Mouse (Mus musculus) gastrocnemius, postnatal 25 days (tissue): ENCODE data around the gene Pik3r5. TPM values are rescaled to one million over a fixed set of nuclear protein-coding genes. Genes with fewer than 3 reads are reported as not detected.

Source experiments
- DNase-seq: peaks from one replicate; pipeline ENCODE4 v3.0.0; 2022
- total RNA-seq, 2 experiments: library from RNA; stranded (reverse); gene quantifications; 1 replicate in 1 of 2; 2 replicates in 1 of 2; pipeline ENCODE4 v1.2.3; 2021

Pik3r5 gene
- total RNA-seq, 2 experiments from 2014 or later = 0.31 to 0.51 TPM

- DNase-seq = no peak
Measured at GRCm38 (mm10) chr11:68485206-68485942, 53.5 kb downstream of the Pik3r5 start.

- DNase-seq = no peak
Measured at GRCm38 (mm10) chr11:68486093-68486492, 54.2 kb downstream of the Pik3r5 start.

GRCm38 (mm10) chr11:68487720-68488119, 55.8 kb downstream of the Pik3r5 start:
- DNase-seq = no peak

- no peak for DNase-seq
Measured at GRCm38 (mm10) chr11:68488256-68488824, 56.4 kb downstream of the Pik3r5 start.

- DNase-seq = no peak
Measured at GRCm38 (mm10) chr11:68489236-68489635, 57.3 kb downstream of the Pik3r5 start.

GRCm38 (mm10) chr11:68492592-68492991, 60.7 kb downstream of the Pik3r5 start:
- DNase-seq = no peak

GRCm38 (mm10) chr11:68493760-68494159, 61.8 kb downstream of the Pik3r5 start:
- no peak for DNase-seq

GRCm38 (mm10) chr11:68497081-68497480, 65.2 kb downstream of the Pik3r5 start:
- no peak for DNase-seq

- no peak for DNase-seq
Measured at GRCm38 (mm10) chr11:68498517-68498916, 66.6 kb downstream of the Pik3r5 start.

GRCm38 (mm10) chr11:68498999-68499699, 67.2 kb downstream of the Pik3r5 start:
- DNase-seq = no peak

GRCm38 (mm10) chr11:68500949-68501350, 69.0 kb downstream of the Pik3r5 start:
- no peak for DNase-seq

- DNase-seq = no peak
Measured at GRCm38 (mm10) chr11:68502408-68502807, 70.5 kb downstream of the Pik3r5 start.

GRCm38 (mm10) chr11:68502902-68503629, 71.1 kb downstream of the Pik3r5 start, which contains the start of gene Pik3r6:
Pik3r6 (plus strand) TSS chr11:68503019.
- DNase-seq = peak; percentile 36

GRCm38 (mm10) chr11:68504913-68505312, 73.0 kb downstream of the Pik3r5 start:
- DNase-seq = no peak

- DNase-seq = no peak
Measured at GRCm38 (mm10) chr11:68507246-68507645, 75.3 kb downstream of the Pik3r5 start.

- DNase-seq = no peak
Measured at GRCm38 (mm10) chr11:68508619-68509018, 76.7 kb downstream of the Pik3r5 start.

GRCm38 (mm10) chr11:68509194-68509593, 77.3 kb downstream of the Pik3r5 start:
- DNase-seq = no peak

GRCm38 (mm10) chr11:68513969-68514368, 82.0 kb downstream of the Pik3r5 start:
- no peak for DNase-seq

- no peak for DNase-seq
Measured at GRCm38 (mm10) chr11:68519362-68519761, 87.4 kb downstream of the Pik3r5 start.

- no peak for DNase-seq
Measured at GRCm38 (mm10) chr11:68519815-68520214, 87.9 kb downstream of the Pik3r5 start.

GRCm38 (mm10) chr11:68520439-68520838, 88.5 kb downstream of the Pik3r5 start:
- DNase-seq = no peak

GRCm38 (mm10) chr11:68521352-68521751, 89.4 kb downstream of the Pik3r5 start:
- no peak for DNase-seq

- no peak for DNase-seq
Measured at GRCm38 (mm10) chr11:68526441-68526840, 94.5 kb downstream of the Pik3r5 start.
